Mouse (Mus musculus) myocyte (in vitro differentiated cells): ENCODE measurements around the gene Nob1.

Experiments
- CEBPB ChIP-seq: IDR thresholded peaks from 2 replicates; pipeline ENCODE4 v1.6.1; 2011; ENCODE audit warnings: mild to moderate bottlenecking, moderate library complexity; ENCODE audit not compliant: poor library complexity, insufficient read depth, severe bottlenecking
- E2F4 ChIP-seq: IDR thresholded peaks from one replicate; pipeline ENCODE4 v1.6.1; 2011; ENCODE audit warnings: mild to moderate bottlenecking, control low read depth, moderate library complexity; ENCODE audit not compliant: insufficient read depth
- MAX ChIP-seq: IDR thresholded peaks from one replicate; pipeline ENCODE4 v1.6.1; 2011; ENCODE audit warnings: low read depth, mild to moderate bottlenecking, control low read depth
- MYOD1 ChIP-seq, 3 experiments: IDR thresholded peaks; one replicate each; pipeline ENCODE4 v1.6.1; 2011; ENCODE audit warnings: control low read depth in 2 of 3, low read depth in 2 of 3, mild to moderate bottlenecking in 2 of 3, moderate library complexity in 1 of 3; ENCODE audit not compliant: insufficient read length in 2 of 3, control insufficient read depth in 1 of 3
- MYOG ChIP-seq, 3 experiments: IDR thresholded peaks; one replicate each; pipeline ENCODE4 v1.6.1; 2011; ENCODE audit warnings: control low read depth in 2 of 3, low read depth in 2 of 3, mild to moderate bottlenecking in 2 of 3; ENCODE audit not compliant: insufficient read length in 2 of 3, control insufficient read depth in 1 of 3, insufficient read depth in 1 of 3
- POLR2A ChIP-seq: IDR thresholded peaks from one replicate; pipeline ENCODE4 v1.6.1; 2011; ENCODE audit warnings: low read depth, mild to moderate bottlenecking, control low read depth, moderate library complexity; ENCODE audit not compliant: insufficient read length
- POLR2AphosphoS2 ChIP-seq: IDR thresholded peaks from one replicate; pipeline ENCODE4 v1.6.1; 2011; ENCODE audit warnings: low read depth, control low read depth; ENCODE audit not compliant: insufficient read length
- TCF12 ChIP-seq: IDR thresholded peaks from one replicate; pipeline ENCODE4 v1.6.1; 2011; ENCODE audit warnings: mild to moderate bottlenecking, control low read depth; ENCODE audit not compliant: poor library complexity, insufficient read depth, severe bottlenecking
- USF1 ChIP-seq: IDR thresholded peaks from one replicate; pipeline ENCODE4 v1.6.1; 2011; ENCODE audit warnings: low read depth, mild to moderate bottlenecking, control low read depth, moderate library complexity

GRCm38 (mm10) chr8:107449130-107449529 is 24.3 kb upstream of the Nob1 start:
- TF ChIP-seq POLR2A (no peak), MAX (no peak), POLR2AphosphoS2 (no peak), CEBPB (no peak), MYOD1 (IDR thresholded peaks at IDR 0.05; ENCODE audit: control insufficient read depth in 1 of 3, insufficient read length in 2 of 3, low read depth in 2 of 3) (no peak), TCF12 (no peak), E2F4 (no peak), USF1 (no peak), MYOG (IDR thresholded peaks at IDR 0.05; ENCODE audit: control insufficient read depth in 1 of 3, insufficient read depth in 1 of 3, insufficient read length in 2 of 3, low read depth in 2 of 3) (no peak)
